In genomic region chr2:116837829-116838228, GRCm38 (mm10) we compare ENCODE assay signal across 17 mouse cellular contexts. TPM values are rescaled to one million over a fixed set of nuclear protein-coding genes. Genes with fewer than 3 reads are reported as not detected.
"Had no signal": no experiment of that assay in that cellular context is flagged by ENCODE, and none has a peak within 500 bp of the region (broad histone marks: within the 10 kb centered on the region; RNA-seq: fewer than 3 reads in every experiment).

No protein-coding gene starts in this region.

- DNase-seq: right cerebral cortex, postnatal 14 days; thymus, adult 2 months; thymus, postnatal 25 days had no signal

- H3K36me3 ChIP-seq: midbrain, embryonic 13.5 days; midbrain, embryonic 15.5 days; neural tube, embryonic 12.5 days; stomach, embryonic 15.5 days had no signal

- H3K4me2 ChIP-seq: lung, embryonic 14.5 days; midbrain, embryonic 11.5 days; midbrain, embryonic 13.5 days; midbrain, embryonic 15.5 days; neural tube, embryonic 12.5 days; stomach, embryonic 15.5 days had no signal

- H3K27ac ChIP-seq: midbrain, embryonic 13.5 days; midbrain, embryonic 15.5 days; neural tube, embryonic 12.5 days; stomach, embryonic 15.5 days; stomach, postnatal 0 days had no signal

- H3K4me3 ChIP-seq: megakaryocyte, embryonic 14.5 days; midbrain, embryonic 13.5 days; midbrain, embryonic 15.5 days; neural tube, embryonic 12.5 days; stomach, embryonic 15.5 days had no signal

- H3K4me1 ChIP-seq: neural tube, embryonic 12.5 days; stomach, embryonic 15.5 days had no signal

- H3K9ac ChIP-seq: lung, embryonic 14.5 days; midbrain, embryonic 13.5 days; midbrain, embryonic 15.5 days; neural tube, embryonic 12.5 days; stomach, embryonic 15.5 days had no signal

- H3K27me3 ChIP-seq: megakaryocyte, embryonic 14.5 days; midbrain, embryonic 13.5 days; midbrain, embryonic 15.5 days; neural tube, embryonic 12.5 days; stomach, embryonic 15.5 days had no signal

- H3K9me3 ChIP-seq: megakaryocyte, embryonic 14.5 days; midbrain, embryonic 13.5 days; midbrain, embryonic 15.5 days; neural tube, embryonic 12.5 days; stomach, embryonic 15.5 days had no signal

RNA-seq across cellular contexts. Expression of gene Tmco5, which starts 40.7 kb away (rescaled TPM):
- total RNA-seq: midbrain, postnatal 0 days; monocyte, adult 5-6 weeks; neutrophil, adult 5-6 weeks had no signal
- polyA plus RNA-seq: lung, embryonic 14.5 days; lung, embryonic 16.5 days; midbrain, embryonic 11.5 days; midbrain, embryonic 13.5 days; midbrain, embryonic 15.5 days; midbrain, postnatal 0 days; neural tube, embryonic 12.5 days; neural tube, embryonic 14.5 days; spleen, adult 2 months; stomach, embryonic 15.5 days; stomach, postnatal 0 days; thymus, adult 2 months had no signal
